Mouse (Mus musculus): ENCODE measurements at regions not wholly inside any gene's neighbourhood (a gene's known extent, or its start where the extent isn't known, plus 50 kb on each side); places are given as distances from the start of the nearest gene placed in this dataset.

DNA sequence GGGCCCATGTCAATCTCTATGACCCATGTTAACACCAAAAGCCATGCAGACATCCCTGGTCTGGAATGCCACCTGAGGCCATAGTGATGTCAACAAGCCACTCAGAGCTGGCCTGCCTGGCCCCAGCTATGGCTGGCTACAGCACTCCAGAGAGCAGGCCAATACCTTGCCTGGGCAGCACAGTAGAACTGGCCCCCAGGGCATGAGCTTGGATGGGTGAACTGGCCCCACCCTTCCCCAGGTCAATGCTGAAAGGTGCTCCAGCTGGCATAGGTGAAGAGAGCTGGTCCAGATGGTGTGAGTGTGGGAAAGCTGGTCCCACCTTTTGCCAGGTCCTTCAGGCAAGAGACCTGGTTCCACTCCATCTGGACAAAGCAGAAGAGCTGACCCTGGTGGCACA is 132.2 kb downstream of the Nfkbiz start:
- POLR2A ChIA-PET, result no interaction called here
- CTCF ChIA-PET, result no interaction called here

DNA sequence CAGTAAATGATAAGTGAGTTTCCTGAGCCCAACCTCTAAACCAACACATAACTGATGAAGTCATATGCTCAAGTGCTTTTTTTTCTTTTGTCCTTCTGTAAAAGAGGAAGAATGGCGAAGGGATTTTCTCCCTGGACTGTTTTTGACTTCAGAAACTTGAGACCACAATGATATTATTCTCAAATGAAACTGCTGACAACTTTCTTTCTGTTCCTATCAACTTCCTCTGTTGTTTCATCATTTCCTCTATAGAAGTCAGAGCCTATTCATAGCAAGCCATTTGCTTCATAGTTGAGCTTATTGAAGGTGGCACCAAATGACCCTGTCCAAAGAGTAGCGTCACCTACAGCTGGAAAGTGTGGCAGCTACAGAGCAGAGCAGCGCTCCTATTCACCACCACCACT is 140.2 kb downstream of the Nfkbiz start:
- POLR2A ChIA-PET, result no interaction called here
- CTCF ChIA-PET, result no interaction called here

- ChIA-PET POLR2A (no interaction called here), CTCF (no interaction called here)
Observed at GRCm38 (mm10) chr16:55691069-55691468, 147.6 kb downstream of the Nfkbiz start.

DNA sequence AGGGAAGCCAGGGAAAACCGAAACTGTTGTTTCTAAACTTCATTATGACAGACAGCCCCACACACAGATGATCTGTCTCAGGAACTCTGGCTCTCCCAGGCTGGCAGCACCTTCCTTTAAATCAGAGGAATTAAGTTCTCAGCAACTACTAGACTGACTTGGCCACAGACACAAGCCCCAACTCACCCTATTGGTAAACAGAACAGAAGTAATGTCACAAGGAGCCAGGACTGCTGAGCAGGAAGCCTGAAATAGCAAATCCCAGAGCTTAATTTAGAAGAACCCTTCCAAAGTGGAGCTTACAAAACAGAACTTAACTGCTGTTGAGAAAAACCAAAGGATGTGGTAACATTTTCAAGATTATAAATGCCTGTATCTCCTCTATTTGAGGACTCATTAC is 174.8 kb downstream of the Nfkbiz start:
- CTCF ChIA-PET, result no interaction called here
- POLR2A ChIA-PET, result interaction anchor here in 1 of 4 experiments (0.5 kb wide), 1 partner anchor 230 kb away, joined by 4 read pairs; no protein-coding TSS in a partner anchor

- POLR2A ChIA-PET, result interaction anchor here in 1 of 4 experiments (0.5 kb wide), 1 partner anchor 65 kb away, joined by 3 read pairs; no protein-coding TSS in a partner anchor
- CTCF ChIA-PET, result interaction anchor here in 1 of 4 experiments (0.5 kb wide), 1 partner anchor 122 kb away, joined by 3 read pairs; no protein-coding TSS in a partner anchor
Observed at GRCm38 (mm10) chr16:55636667-55637450, 201.8 kb downstream of the Nfkbiz start.

DNA sequence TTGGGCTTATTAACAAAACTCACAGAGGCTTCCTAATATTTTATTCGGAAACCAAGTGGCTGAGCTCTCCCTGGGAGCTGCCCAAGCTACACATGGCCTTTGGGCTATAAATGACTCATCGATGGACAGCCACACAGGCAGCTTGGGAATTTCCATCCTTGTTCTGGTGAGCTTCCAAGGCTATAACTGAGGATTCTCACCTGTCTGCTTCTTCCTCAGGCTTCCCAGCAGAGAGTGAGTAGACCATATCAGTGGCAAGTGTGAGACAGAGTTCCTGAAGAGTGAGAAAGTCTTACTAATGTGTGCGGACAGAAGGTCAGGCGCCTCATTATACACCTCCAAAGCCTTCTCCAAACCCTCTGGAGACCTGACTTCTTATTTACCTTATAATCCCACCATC is 202.5 kb downstream of the Nfkbiz start:
- ChIA-PET POLR2A (interaction anchor here in 1 of 4 experiments (0.5 kb wide), 1 partner anchor 66 kb away, joined by 3 read pairs; no protein-coding TSS in a partner anchor), CTCF (interaction anchor here in 1 of 4 experiments (0.5 kb wide), 1 partner anchor 122 kb away, joined by 3 read pairs; no protein-coding TSS in a partner anchor)

DNA sequence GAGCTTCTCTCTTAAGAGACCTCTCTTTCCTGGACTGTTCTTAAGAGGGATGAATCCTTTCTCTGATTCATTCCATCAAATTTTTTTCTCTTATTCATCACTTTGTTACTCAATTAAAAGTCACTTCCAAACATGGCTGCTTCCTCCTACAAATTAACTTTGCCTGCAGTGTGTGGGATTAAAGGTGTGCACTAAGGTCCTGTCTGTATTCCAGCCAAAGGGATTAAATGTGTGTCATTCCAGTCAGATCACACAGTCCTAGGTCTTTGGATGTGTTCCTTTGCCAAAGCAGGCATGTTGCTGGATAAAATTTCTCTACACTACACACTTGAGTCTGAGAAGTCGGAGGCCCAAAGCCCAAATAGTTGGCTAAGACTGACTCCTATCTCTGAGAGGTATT is 204.0 kb downstream of the Nfkbiz start:
- POLR2A ChIA-PET, result no interaction called here
- CTCF ChIA-PET, result no interaction called here

DNA sequence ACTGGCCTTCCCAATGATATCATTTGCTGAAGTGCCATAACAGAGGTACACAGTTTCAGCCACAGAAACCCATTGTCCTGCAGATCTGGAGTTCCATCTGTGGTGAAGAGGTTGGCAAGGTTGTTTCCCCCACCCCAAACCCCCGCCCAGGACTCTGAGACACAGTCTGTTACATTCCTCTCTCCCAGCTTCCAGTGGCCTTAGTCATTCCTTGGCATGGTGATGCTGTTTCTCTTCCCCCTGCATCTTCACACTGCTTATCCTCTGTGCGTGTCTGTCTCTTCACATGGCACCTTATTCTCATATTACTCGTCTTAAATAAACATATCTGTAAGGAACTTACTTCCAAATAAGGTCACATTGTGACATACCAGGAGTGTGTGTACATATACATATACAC is 206.5 kb downstream of the Nfkbiz start:
- ChIA-PET CTCF (interaction anchor here in 1 of 4 experiments (0.6 kb wide), 1 partner anchor 20 kb away, joined by 5 read pairs; no protein-coding TSS in a partner anchor), POLR2A (no interaction called here)

DNA sequence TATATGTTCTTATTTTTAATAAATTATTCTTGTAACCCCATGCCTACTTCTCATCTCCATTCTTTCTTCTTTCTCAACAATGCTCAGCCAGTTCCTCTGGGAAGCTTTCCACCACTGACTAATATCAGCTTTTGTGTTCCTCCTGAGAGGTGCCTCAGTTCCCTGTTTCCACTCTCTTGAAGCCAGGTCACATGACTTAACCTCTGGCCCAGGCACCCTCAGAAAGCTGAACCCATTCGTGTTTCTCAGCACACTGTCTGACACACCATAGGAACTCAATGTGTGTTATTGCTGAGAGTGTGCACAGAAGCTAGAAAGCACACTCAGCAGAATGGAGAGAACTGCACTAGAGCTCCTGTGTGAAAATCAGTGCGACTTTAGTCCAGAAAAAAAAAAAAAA is 207.1 kb downstream of the Nfkbiz start:
- ChIA-PET POLR2A (interaction anchor here in 1 of 4 experiments (0.7 kb wide), 1 partner anchor 28 kb away, joined by 3 read pairs; no protein-coding TSS in a partner anchor), CTCF (no interaction called here)

- ChIA-PET CTCF (interaction anchor here in 1 of 4 experiments (1.7 kb wide), 1 partner anchor 233 kb away, joined by 3 read pairs; no protein-coding TSS in a partner anchor), POLR2A (no interaction called here)
Observed at GRCm38 (mm10) chr16:55631048-55631447, 207.7 kb downstream of the Nfkbiz start.

DNA sequence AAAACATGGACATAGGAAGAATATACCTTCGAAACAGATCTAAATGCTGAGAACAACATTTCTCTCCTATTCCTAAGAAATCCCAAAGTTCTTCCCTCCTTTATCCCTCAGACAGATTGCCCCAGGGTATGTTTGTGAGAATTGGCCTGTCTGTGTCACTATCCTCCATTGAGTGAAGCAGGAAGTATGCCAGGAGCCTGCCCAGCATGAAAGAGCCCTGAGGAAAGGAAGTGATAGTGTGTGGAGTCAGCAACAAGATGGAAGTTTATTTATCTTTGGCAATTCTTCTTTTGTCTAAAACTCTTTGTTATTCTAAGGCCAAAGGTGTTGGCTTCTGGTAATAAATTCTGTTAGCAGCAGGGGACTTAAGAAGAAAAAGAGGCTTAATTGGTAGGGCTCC is 211.2 kb downstream of the Nfkbiz start:
- CTCF ChIA-PET, result no interaction called here
- POLR2A ChIA-PET, result no interaction called here

DNA sequence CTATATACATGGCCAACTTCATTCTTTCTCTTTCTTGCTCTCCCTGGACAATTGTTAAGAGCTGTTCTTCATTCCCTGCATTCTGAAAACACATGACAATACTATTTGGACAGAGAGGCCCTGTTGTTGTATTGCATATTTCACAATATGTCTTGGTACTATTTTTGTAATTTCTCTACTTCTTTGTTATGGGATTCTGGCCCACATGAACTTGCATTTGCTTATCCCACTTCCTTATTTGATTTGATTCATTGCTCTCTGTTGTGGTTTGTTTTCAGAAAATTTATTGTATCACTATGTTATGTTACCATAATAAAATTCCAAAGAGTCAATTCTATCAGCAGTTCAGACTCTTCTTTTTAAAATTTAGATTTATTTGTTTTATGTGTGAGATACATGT is 215.3 kb downstream of the Nfkbiz start:
- ChIA-PET CTCF (no interaction called here), POLR2A (no interaction called here)

- POLR2A ChIA-PET, result no interaction called here
- CTCF ChIA-PET, result interaction anchor here in 1 of 4 experiments (0.6 kb wide), 1 partner anchor 569 kb away, joined by 3 read pairs; no protein-coding TSS in a partner anchor
Observed at GRCm38 (mm10) chr16:55619731-55620130, 219.0 kb downstream of the Nfkbiz start.

DNA sequence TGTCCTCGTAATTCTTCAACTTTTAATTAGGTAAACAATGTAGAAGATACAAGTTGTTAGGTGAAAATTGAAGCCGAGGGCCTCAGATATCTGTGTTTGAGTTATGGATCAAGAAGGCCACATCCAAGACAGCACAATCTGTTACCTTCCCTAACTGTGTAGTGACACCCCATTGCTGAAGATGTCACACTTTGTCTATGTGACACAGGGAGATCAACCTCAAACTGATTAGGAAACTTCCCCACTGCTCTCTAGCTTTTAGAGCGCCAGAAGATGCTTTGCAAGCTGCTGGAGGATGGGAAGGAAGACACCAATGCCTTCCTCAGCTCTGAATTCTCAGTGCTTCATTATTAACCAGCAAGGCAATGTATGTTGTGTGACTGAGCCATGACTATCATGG is 220.7 kb downstream of the Nfkbiz start:
- ChIA-PET POLR2A (no interaction called here), CTCF (no interaction called here)

GRCm38 (mm10) chr16:55617506-55617905 is 221.2 kb downstream of the Nfkbiz start:
- POLR2A ChIA-PET, result no interaction called here
- CTCF ChIA-PET, result no interaction called here

DNA sequence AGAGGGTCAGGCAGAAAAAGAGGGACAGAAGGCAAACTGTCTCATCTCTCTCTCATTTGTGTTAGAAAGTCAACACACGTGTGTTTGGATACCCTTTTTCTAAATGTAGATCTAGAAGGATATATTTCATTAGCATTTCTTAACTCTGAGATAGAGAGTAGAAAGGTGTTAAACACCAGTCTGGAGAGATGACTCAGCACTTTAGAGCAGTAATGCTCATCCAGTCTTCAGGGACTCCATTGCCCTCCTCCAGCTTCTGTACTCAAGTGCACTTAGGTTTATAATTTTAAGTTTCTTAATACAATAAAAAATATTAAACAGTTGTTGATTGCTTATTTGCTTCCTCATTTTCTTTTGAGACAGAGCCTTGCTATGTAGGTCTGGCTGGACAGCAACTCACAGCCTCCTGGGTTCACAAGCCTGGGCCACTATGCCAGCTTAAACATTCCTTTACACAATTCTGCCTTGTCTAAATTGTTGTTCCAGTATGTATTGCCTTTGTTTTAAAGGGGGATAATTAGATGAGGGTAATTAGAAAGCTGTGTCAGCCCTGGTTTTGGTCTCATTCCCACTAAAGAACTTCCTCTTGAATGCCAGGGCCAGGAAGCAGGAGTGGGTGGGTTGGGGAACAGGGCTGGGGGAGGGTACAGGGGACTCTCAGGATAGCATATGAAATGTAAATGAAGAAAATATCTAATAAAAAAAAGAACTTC is 222.1 kb downstream of the Nfkbiz start:
- ChIA-PET POLR2A (no interaction called here), CTCF (no interaction called here)

GRCm38 (mm10) chr16:55612873-55613272 is 225.8 kb downstream of the Nfkbiz start:
- CTCF ChIA-PET, result no interaction called here
- POLR2A ChIA-PET, result interaction anchor here in 1 of 4 experiments (0.6 kb wide), 1 partner anchor 255 kb away, joined by 3 read pairs; no protein-coding TSS in a partner anchor

- CTCF ChIA-PET, result interaction anchor here in 1 of 4 experiments (0.6 kb wide), 1 partner anchor 21 kb away, joined by 5 read pairs; no protein-coding TSS in a partner anchor
- POLR2A ChIA-PET, result no interaction called here
Observed at GRCm38 (mm10) chr16:55612001-55612400, 226.7 kb downstream of the Nfkbiz start.

GRCm38 (mm10) chr16:55611172-55611571 is 227.5 kb downstream of the Nfkbiz start:
- ChIA-PET POLR2A (no interaction called here), CTCF (no interaction called here)

DNA sequence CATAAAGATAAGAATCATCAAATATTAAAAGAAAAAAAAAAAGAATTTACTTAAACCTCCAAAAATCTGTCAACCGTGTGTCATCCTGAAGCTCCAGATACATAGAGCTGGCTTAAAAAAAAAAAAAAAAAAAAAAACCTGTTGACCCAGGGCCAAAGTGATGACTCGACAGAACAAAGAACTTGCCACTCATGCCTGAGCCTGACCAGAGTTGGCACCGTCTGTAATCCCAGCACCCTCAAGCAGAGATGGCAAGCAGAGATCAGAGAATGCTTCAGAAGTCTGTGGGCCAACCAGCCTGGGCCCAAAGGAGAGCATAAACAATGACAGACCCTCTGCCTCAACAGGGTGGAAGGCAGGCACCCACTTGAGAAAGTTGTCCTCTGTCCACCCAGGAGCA is 230.3 kb downstream of the Nfkbiz start:
- POLR2A ChIA-PET, result no interaction called here
- CTCF ChIA-PET, result no interaction called here
